Mouse (Mus musculus) cerebellum, adult 2 months (tissue): ENCODE results near the gene Tsc2. TPM values are rescaled to one million over a fixed set of nuclear protein-coding genes. Genes with fewer than 3 reads are reported as not detected.

Experiments
- DNase-seq, 2 experiments: peaks; one replicate each; pipeline ENCODE4 v3.0.0; 2021
- H3K27ac ChIP-seq: fragments of 200-500 bp; 2 replicates; pipeline ENCODE4 v1.5.1; 2012; ENCODE audit warnings: low read length, control low read depth, inconsistent platforms; ENCODE audit not compliant: insufficient read depth
- H3K27me3 ChIP-seq: fragments of 200-500 bp; 2 replicates; pipeline ENCODE4 v1.6.1; 2012; ENCODE audit warnings: inconsistent platforms, mild to moderate bottlenecking, low read length, moderate library complexity; ENCODE audit not compliant: control insufficient read depth, insufficient read depth
- H3K4me1 ChIP-seq: fragments of 200-500 bp; 2 replicates; pipeline ENCODE4 v1.6.1; 2011; ENCODE audit warnings: low read length; ENCODE audit not compliant: control insufficient read depth, insufficient read depth
- H3K4me3 ChIP-seq: fragments of 200-500 bp; replicated peaks from 2 replicates; pipeline ENCODE3; 2011; ENCODE audit warnings: mild to moderate bottlenecking, low read depth, low read length, control low read depth; ENCODE audit not compliant: insufficient read depth
- CTCF ChIP-seq: fragments of 200-500 bp; IDR thresholded peaks from 2 replicates; pipeline ENCODE4 v1.5.1; 2011; ENCODE audit warnings: low read depth, mild to moderate bottlenecking, control low read depth, low read length, moderate library complexity, borderline replicate concordance; ENCODE audit not compliant: insufficient read depth
- POLR2A ChIP-seq: fragments of 200-500 bp; IDR thresholded peaks from 2 replicates; pipeline ENCODE4 v1.6.1; 2011; ENCODE audit warnings: low read length, control low read depth, borderline replicate concordance; ENCODE audit not compliant: insufficient read depth
- WGBS: fragments of 180-500 bp; shearing (Covaris S2); methylation state at CpG from one replicate; pipeline ENCODE4 v1.1.7; 2018; 5-methylcytosine and 5-hydroxymethylcytosine counted together
- polyA plus RNA-seq: library from polyadenylated mRNA; depleted of rRNA; stranded (reverse); fragments of >200 nt; gene quantifications from 2 replicates; pipeline ENCODE4 v1.2.3, GENCODE M21; 2012; rRNA removed

Tsc2 gene
- polyA plus RNA-seq, 1 experiment = 168 TPM

DNA sequence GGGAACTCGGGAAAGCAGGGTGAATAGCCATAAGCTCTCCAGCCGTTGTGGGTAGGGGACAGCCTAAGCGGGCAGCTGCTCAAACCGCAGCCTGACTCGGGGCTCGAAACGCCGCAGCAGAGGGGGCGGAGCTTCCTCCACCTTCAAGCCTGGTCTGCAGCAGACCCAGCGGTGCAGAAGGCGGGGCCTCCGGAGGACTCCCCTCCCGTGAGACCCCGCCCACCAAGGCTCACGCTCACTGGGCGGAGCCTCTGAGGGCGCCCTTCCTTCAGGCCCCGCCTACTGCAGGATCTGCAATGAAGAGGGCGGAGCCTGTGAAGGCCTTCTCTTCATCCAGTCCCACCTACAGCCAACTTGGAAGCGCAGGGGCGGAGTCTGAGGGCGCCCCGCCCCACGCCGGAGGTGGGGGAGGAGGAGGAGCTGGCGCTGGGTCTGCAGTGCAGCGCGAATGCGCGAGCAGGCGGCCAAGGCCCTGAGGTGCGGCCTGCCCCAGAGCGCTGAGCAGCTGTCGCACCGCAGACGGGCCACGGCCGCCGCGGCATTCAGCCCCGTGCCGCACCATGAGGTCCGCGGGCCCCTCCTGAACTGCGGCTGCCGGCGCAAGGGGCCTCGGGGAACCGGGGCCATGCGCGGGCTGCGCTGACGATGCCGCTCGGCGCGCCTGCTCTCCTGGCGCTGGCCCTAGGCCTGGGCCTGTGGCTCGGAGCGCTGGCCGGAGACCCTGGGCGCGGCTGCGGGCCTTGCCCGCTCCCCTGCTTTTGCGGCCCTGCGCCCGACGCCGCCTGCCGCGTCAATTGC is 82.6 kb downstream of the Tsc2 start, which contains the start of gene Pkd1:
Pkd1 (plus strand) TSS at position 217 of the 798 bp plus-strand sequence.
- Histone ChIP-seq H3K4me3 (peak within 1 kb of the TSS; percentile 70), H3K4me1 (peaks cover 7% of the 10 kb centered on the region; the same call in 1 of the 2 replicates), H3K27ac (peak within 1 kb of the TSS; percentile 90), H3K27me3 (no peaks in the 10 kb centered on the region)
- under 1% methylated on average over 72 of the region's 72 CpGs for WGBS
- DNase-seq = peak; percentile 99
- TF ChIP-seq POLR2A (peak; percentile 91), CTCF (no peak)

DNA sequence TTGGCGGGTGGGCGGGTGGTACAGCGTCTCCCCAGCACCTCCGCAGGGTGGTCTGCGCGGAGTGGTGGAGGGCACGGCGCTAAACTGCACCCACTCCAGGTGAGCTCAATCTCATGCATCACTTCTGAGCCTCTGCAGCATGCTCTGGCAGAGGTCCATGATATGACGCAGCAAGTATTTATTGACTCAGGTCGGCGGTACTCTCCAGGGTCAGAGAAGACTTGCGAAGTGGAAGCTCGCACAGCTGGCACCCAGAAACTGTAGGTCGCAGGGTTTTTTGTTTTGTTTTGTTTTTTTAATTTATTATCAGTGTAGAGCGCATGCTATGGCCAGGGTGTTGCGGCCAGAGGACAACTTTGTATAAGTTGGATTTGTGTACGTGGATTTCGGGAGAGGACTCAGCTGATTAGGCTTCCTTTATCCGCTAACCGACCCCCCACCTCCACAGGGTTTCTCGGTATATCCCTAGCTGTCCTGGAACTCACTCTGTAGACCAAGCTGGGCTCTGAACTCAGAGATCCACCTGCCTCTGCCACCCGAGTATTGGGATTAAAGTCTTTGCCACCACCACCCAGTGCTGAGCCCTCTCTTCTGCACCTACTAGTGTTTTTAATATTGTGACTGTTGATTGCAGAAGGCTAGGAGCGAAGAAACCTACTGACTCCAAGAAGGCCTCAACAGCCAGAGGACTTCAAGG is 83.4 kb downstream of the Tsc2 start:
- DNase-seq = peak; percentile 84
- 20% methylated on average over 23 of the region's 23 CpGs for WGBS

DNA sequence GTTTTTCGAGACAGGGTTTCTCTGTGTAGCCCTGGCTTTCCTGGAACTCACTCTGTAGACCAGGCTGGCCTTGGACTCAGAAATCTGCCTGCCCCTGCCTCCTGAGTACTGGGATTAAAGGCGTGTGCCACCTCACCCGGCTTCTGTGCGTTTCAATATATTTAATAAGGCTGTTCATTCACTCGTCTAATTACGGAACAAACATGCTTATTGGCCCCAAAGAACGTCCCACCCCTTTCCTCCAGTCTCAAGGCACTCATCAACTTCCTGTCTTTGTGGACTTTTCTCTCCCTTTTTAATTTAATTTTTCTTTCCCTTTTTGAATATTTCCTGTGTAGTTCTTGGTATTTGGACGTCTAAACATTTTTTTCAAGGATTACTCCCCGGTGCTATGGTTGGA is 84.0 kb downstream of the Tsc2 start:
- Histone ChIP-seq H3K27me3 (no peaks in the 10 kb centered on the region), H3K4me1 (peaks cover 4% of the 10 kb centered on the region; the same call in 1 of the 2 replicates), H3K4me3 (no peak overlapping the region), H3K27ac (peak overlapping the region; percentile 52; the same call in 1 of the 2 replicates)
- peak; percentile 53 to 54 for DNase-seq
- 45% methylated on average over 9 of the region's 9 CpGs for WGBS
- TF ChIP-seq POLR2A = no peak
- no peak for TF ChIP-seq CTCF

More for the DNA sequence above, 83.4 kb downstream of the Tsc2 start:
- TF ChIP-seq CTCF = no peak
- TF ChIP-seq POLR2A = 0 out of 2 replicates have a peak, but pooled peaks have one; percentile 12
- Histone ChIP-seq H3K4me1 (peaks cover 4% of the 10 kb centered on the region; the same call in 1 of the 2 replicates), H3K4me3 (peak overlapping the region; percentile 70), H3K27me3 (no peaks in the 10 kb centered on the region), H3K27ac (peak overlapping the region; percentile 52)

DNA sequence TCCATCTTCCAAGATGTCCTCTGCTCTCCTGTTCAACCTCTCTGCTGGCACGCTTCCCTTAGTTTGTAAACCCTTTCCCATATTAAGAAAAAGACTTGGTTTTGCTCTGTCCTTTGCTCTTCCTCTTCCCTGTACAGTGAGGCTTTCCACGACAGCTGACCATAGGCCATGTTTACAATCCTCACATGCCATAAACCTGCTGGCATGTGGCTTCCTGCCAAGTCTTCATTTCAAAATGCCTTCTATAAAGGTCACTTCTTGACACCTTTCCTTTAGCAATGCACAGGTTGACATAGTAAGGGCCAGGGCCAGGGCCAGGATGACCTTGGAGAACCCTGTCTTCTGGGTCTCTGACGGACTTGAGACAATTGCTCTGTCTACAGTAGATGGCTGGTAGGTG is 86.2 kb downstream of the Tsc2 start:
- no peaks in the 10 kb centered on the region for H3K27me3 ChIP-seq
- no peak overlapping the region for H3K27ac ChIP-seq
- WGBS = 65% methylated on average over 3 of the region's 3 CpGs
- no peak overlapping the region for H3K4me3 ChIP-seq
- DNase-seq = peak in 1 of 2 experiments; percentile 29
- no peaks in the 10 kb centered on the region for H3K4me1 ChIP-seq
- TF ChIP-seq POLR2A (no peak), CTCF (no peak)

Other genes with a start within 250 kb of the Tsc2 start
- 254 and 263 TPM in 2 replicates for gene Rnps1, start 218.1 kb downstream of the Tsc2 start, polyA plus RNA-seq
- 77.3 and 78.6 TPM in 2 replicates for gene Eci1, start 206.0 kb downstream of the Tsc2 start, polyA plus RNA-seq
- 22.3 and 22.7 TPM in 2 replicates for gene Dnase1l2, start 189.5 kb downstream of the Tsc2 start, polyA plus RNA-seq
- 79.4 and 80.6 TPM in 2 replicates for gene E4f1, start 162.3 kb downstream of the Tsc2 start, polyA plus RNA-seq
- gene Pgp, start 162.2 kb downstream of the Tsc2 start, polyA plus RNA-seq = 126 and 133 TPM in 2 replicates
- 2.3 TPM in 2 replicates for gene Bricd5, start 158.7 kb downstream of the Tsc2 start, polyA plus RNA-seq
- 55.9 and 63.5 TPM in 2 replicates for gene Mlst8, start 153.6 kb downstream of the Tsc2 start, polyA plus RNA-seq
- gene Caskin1, start 144.0 kb downstream of the Tsc2 start, polyA plus RNA-seq = 122 and 127 TPM in 2 replicates
- gene Traf7, start 104.7 kb downstream of the Tsc2 start, polyA plus RNA-seq = 197 and 198 TPM in 2 replicates
- 21.7 and 22.6 TPM in 2 replicates for gene Rab26, start 98.4 kb downstream of the Tsc2 start, polyA plus RNA-seq
- gene Pkd1, start 82.8 kb downstream of the Tsc2 start, polyA plus RNA-seq = 122 and 132 TPM in 2 replicates
- gene Nthl1, start 50 bp upstream of the Tsc2 start, polyA plus RNA-seq = 9.0 TPM in 2 replicates
- 140 and 146 TPM in 2 replicates for gene Slc9a3r2, start 17.7 kb upstream of the Tsc2 start, polyA plus RNA-seq
- gene Npw, start 25.8 kb upstream of the Tsc2 start, polyA plus RNA-seq = not detected in 2 replicates
- 92.6 and 98.6 TPM in 2 replicates for gene Zfp598, start 37.1 kb upstream of the Tsc2 start, polyA plus RNA-seq
- 130 and 132 TPM in 2 replicates for gene Syngr3, start 57.3 kb upstream of the Tsc2 start, polyA plus RNA-seq
- gene Gfer, start 63.5 kb upstream of the Tsc2 start, polyA plus RNA-seq = 26.7 and 30.9 TPM in 2 replicates
- gene Noxo1, start 63.6 kb upstream of the Tsc2 start, polyA plus RNA-seq = 7.3 and 7.4 TPM in 2 replicates
- gene Tbl3, start 75.0 kb upstream of the Tsc2 start, polyA plus RNA-seq = 60.6 and 62.4 TPM in 2 replicates
- 0.18 and 0.57 TPM in 2 replicates for gene Rnf151, start 85.4 kb upstream of the Tsc2 start, polyA plus RNA-seq
- gene Rps2, start 85.5 kb upstream of the Tsc2 start, polyA plus RNA-seq = 577 and 621 TPM in 2 replicates
- gene Ndufb10, start 91.8 kb upstream of the Tsc2 start, polyA plus RNA-seq = 548 and 613 TPM in 2 replicates
- 0.67 and 0.70 TPM in 2 replicates for gene Rpl3l, start 95.2 kb upstream of the Tsc2 start, polyA plus RNA-seq
- 63.3 and 66.8 TPM in 2 replicates for gene Msrb1, start 104.0 kb upstream of the Tsc2 start, polyA plus RNA-seq
- gene Hs3st6, start 120.4 kb upstream of the Tsc2 start, polyA plus RNA-seq = 0.80 and 1.0 TPM in 2 replicates
- not detected in 2 replicates for gene Meiob, start 171.7 kb upstream of the Tsc2 start, polyA plus RNA-seq
- 195 and 209 TPM in 2 replicates for gene Hagh, start 207.5 kb upstream of the Tsc2 start, polyA plus RNA-seq
- 31.1 and 33.4 TPM in 2 replicates for gene Fahd1, start 217.7 kb upstream of the Tsc2 start, polyA plus RNA-seq
- 0.11 and 0.27 TPM in 2 replicates for gene Igfals, start 233.4 kb upstream of the Tsc2 start, polyA plus RNA-seq